Mouse (Mus musculus): ENCODE data around the gene Gm10309. TPM values are rescaled to one million over a fixed set of nuclear protein-coding genes. Genes with fewer than 3 reads are reported as not detected.

Gene Gm10309
- total and polyA plus RNA-seq, 3 experiments, result 0.17 to 0.53 TPM; not detected in 1

- TF ChIP-seq JUND (conservative IDR thresholded peaks at IDR 0.05; ENCODE audit: low read depth, low read length) (peak; percentile 50), ZC3H11A (IDR thresholded peaks at IDR 0.05; ENCODE audit: low read depth, low read length) (no peak), MXI1 (IDR thresholded peaks at IDR 0.05; ENCODE audit: low read depth, low read length) (peak; percentile 84), CTCF (conservative IDR thresholded peaks at IDR 0.05 in 1 of 2, IDR thresholded peaks at IDR 0.05 in 1 of 2; ENCODE audit: low read depth in 2 of 2, low read length in 2 of 2) (peak in 1 of 2 experiments; percentile 26; a peak in 1 of 4 replicates), UBTF (IDR thresholded peaks at IDR 0.05; ENCODE audit: low read depth, low read length) (no peak), E2F4 (IDR thresholded peaks at IDR 0.05; ENCODE audit: insufficient replicate concordance, low read depth, low read length) (no peak)
These were observed 2.5 kb upstream of the Gm10309 start (continued) for GRCm38 (mm10) chr17:86507342-86508211.

- TF ChIP-seq ELF1 (IDR thresholded peaks at IDR 0.05; ENCODE audit: low read depth, low read length) (no peak), ETS1 (conservative IDR thresholded peaks at IDR 0.05; ENCODE audit: low read depth, low read length) (no peak), RCOR1 (conservative IDR thresholded peaks at IDR 0.05; ENCODE audit: low read depth, low read length) (no peak), USF1 (IDR thresholded peaks at IDR 0.05; ENCODE audit: low read depth, low read length) (no peak), POLR2AphosphoS2 (IDR thresholded peaks at IDR 0.05; ENCODE audit: low read depth, low read length) (no peak), USF2 (conservative IDR thresholded peaks at IDR 0.05; ENCODE audit: low read depth, low read length) (no peak), MAFK (IDR thresholded peaks at IDR 0.05; ENCODE audit: insufficient replicate concordance, low read length) (no peak), RAD21 (IDR thresholded peaks at IDR 0.05; ENCODE audit: low read depth, low read length) (no peak), ZNF384 (IDR thresholded peaks at IDR 0.05; ENCODE audit: low read depth, low read length) (0 out of 2 replicates have a peak, but pooled peaks have one; percentile 17)
- Histone ChIP-seq H3K79me2 (replicated peaks; ENCODE audit: control insufficient read depth, extremely low read depth, insufficient read depth, poor library complexity, severe bottlenecking) (no peaks in the 10 kb centered on the region), H3K9me3 (replicated peaks; ENCODE audit: low read length) (no peaks in the 10 kb centered on the region), H3K27me3 (replicated peaks) (no peaks in the 10 kb centered on the region), H3K4me1 (ENCODE audit: control insufficient read depth in 1 of 2, insufficient read depth in 2 of 2) (peaks cover 18 to 42% of the 10 kb centered on the region in 2 experiments), H3K4me3 (replicated peaks in 1 of 3; ENCODE audit: low read depth in 2 of 3, low read length in 2 of 3, poor library complexity in 1 of 3) (peak overlapping the region; percentile 22 to 51 (median 46)), H3K27ac (ENCODE audit: insufficient read depth, low read depth) (peak overlapping the region; percentile 95), H3K9ac (ENCODE audit: insufficient read depth, low read depth) (peak overlapping the region; percentile 64; the same call in 1 of the 2 replicates), H3K36me3 (replicated peaks in 1 of 2; ENCODE audit: control insufficient read depth in 1 of 2, insufficient read depth in 1 of 2, low read length in 1 of 2) (peaks cover 0 to 49% of the 10 kb centered on the region in 2 experiments), H3K4me2 (ENCODE audit: insufficient read depth, low read depth, poor library complexity, severe bottlenecking) (peak overlapping the region; percentile 58)
- in situ Hi-C loops (cut with MboI; ENCODE audit: low pct_ligation_motif_present, low pct_unique_long_range_greater_than_20kb, low sequenced_read_pairs) (loop anchor here (25.0 kb wide), 2 partner anchors 305 to 730 kb away; no protein-coding TSS in a partner anchor), dilution Hi-C loops (cut with MboI; ENCODE audit: extremely low pct_ligation_motif_present, extremely low pct_unique_long_range_greater_than_20kb, low sequenced_read_pairs) (no loop called here)
- DNase-seq (ENCODE audit: extremely low read depth), result no peak
These were observed 1.8 kb upstream of the Gm10309 start for GRCm38 (mm10) chr17:86506881-86507280.
